Mouse (Mus musculus) hindbrain, embryonic 11.5 days (tissue): ENCODE measurements around the gene Khsrp. TPM values are rescaled to one million over a fixed set of nuclear protein-coding genes. Genes with fewer than 3 reads are reported as not detected.
"Not testable (repeated sequence)": the region's sequence is repeated elsewhere in the genome, so short reads cannot be mapped to it uniquely, and the experiment has no call there.

Source experiments
- ATAC-seq: fragments of 200-750 bp; cut with Nextera tagmentation; 2 replicates; pipeline ENCODE4 v1.8.0; 2017; ENCODE audit warnings: mild to moderate bottlenecking, moderate TSS enrichment, moderate library complexity; ENCODE audit not compliant: low FRiP score
- DNase-seq: peaks from one replicate; pipeline ENCODE4 v3.0.0-alpha.2; 2015; ENCODE audit warnings: low spot score
- H3K27ac ChIP-seq: fragments of 300-500 bp; sonication (generic); 2 replicates; pipeline ENCODE4 v1.5.1; 2014; ENCODE audit warnings: mild to moderate bottlenecking, low read depth, low read length
- H3K27me3 ChIP-seq: fragments of 300-500 bp; sonication (generic); 2 replicates; pipeline ENCODE4 v1.6.1; 2014; ENCODE audit warnings: mild to moderate bottlenecking, low read length, moderate library complexity, mixed read lengths; ENCODE audit not compliant: control insufficient read depth, insufficient read depth
- H3K36me3 ChIP-seq: fragments of 300-500 bp; sonication (generic); 2 replicates; pipeline ENCODE4 v1.6.1; 2014; ENCODE audit warnings: mild to moderate bottlenecking, low read length, moderate library complexity, mixed read lengths; ENCODE audit not compliant: control insufficient read depth, insufficient read depth
- H3K4me1 ChIP-seq: fragments of 300-500 bp; sonication (generic); replicated peaks from 2 replicates; pipeline ENCODE4 v1.6.1; 2014; ENCODE audit warnings: low read length, mixed read lengths; ENCODE audit not compliant: control insufficient read depth, insufficient read depth
- H3K4me2 ChIP-seq: fragments of 300-500 bp; sonication (generic); replicated peaks from 2 replicates; pipeline ENCODE4 v1.6.1; 2014; ENCODE audit warnings: mild to moderate bottlenecking, low read depth, low read length
- H3K4me3 ChIP-seq: fragments of 300-500 bp; sonication (generic); 2 replicates; pipeline ENCODE4 v1.5.1; 2014; ENCODE audit warnings: low read depth, low read length
- H3K9ac ChIP-seq: fragments of 300-500 bp; sonication (generic); 2 replicates; pipeline ENCODE4 v1.6.1; 2014; ENCODE audit warnings: low read depth, low read length
- H3K9me3 ChIP-seq: fragments of 300-500 bp; sonication (generic); 2 replicates; pipeline ENCODE4 v1.6.1; 2016; ENCODE audit warnings: low read length; ENCODE audit not compliant: control insufficient read depth
- WGBS: fragments of 180-500 bp; shearing (Covaris S2); extraction: QIAGEN DNeasy Blood & Tissue Kit; methylation state at CpG from one replicate; pipeline ENCODE4 v1.1.7; 2014; 5-methylcytosine and 5-hydroxymethylcytosine counted together
- polyA plus RNA-seq: library from polyadenylated mRNA; unstranded; fragments of >200 nt; fragmentation: Nextera tagmentation; extraction: Ambion mirVana; gene quantifications from 2 replicates; pipeline ENCODE4 v1.2.1, GENCODE M21; 2014

Khsrp gene
- polyA plus RNA-seq, 1 experiment from 2014 or later: 42.7 TPM

- H3K36me3 ChIP-seq: no peaks in the 10 kb centered on the region
- 2% methylated on average over 39 of the region's 39 CpGs for WGBS
- no peaks in the 10 kb centered on the region for H3K9me3 ChIP-seq
- H3K4me3 ChIP-seq: peak overlapping the region; percentile 24
- H3K27me3 ChIP-seq: peaks cover 31% of the 10 kb centered on the region
- H3K4me1 ChIP-seq: peaks cover 5% of the 10 kb centered on the region
- H3K4me2 ChIP-seq: peak overlapping the region; percentile 27
- no peak for ATAC-seq
- peak; percentile 14 for DNase-seq
- no peak overlapping the region for H3K9ac ChIP-seq
- no peak overlapping the region for H3K27ac ChIP-seq
Observed at GRCm38 (mm10) chr17:57062011-57062521, 30.7 kb upstream of the Khsrp start.

GRCm38 (mm10) chr17:57061069-57061468 is 29.7 kb upstream of the Khsrp start:
- 48% methylated on average over 10 of the region's 10 CpGs for whole genome bisulfite sequencing
- Histone ChIP-seq H3K4me3 (no peak overlapping the region; the same call in 1 of the 2 replicates), H3K9ac (no peak overlapping the region), H3K36me3 (no peaks in the 10 kb centered on the region), H3K27ac (no peak overlapping the region), H3K27me3 (peaks cover 31% of the 10 kb centered on the region), H3K9me3 (no peaks in the 10 kb centered on the region), H3K4me1 (peaks cover 5% of the 10 kb centered on the region), H3K4me2 (peak overlapping the region; percentile 85)
- ATAC-seq (no peak), DNase-seq (no peak)

GRCm38 (mm10) chr17:57060231-57060801 is 29.0 kb upstream of the Khsrp start:
- WGBS: under 1% methylated on average over 44 of the region's 44 CpGs
- ATAC-seq: peak; percentile 92
- Histone ChIP-seq H3K4me3 (peak overlapping the region; percentile 75), H3K4me2 (peak overlapping the region; percentile 85), H3K27me3 (peaks cover 31% of the 10 kb centered on the region), H3K9me3 (no peaks in the 10 kb centered on the region), H3K36me3 (no peaks in the 10 kb centered on the region), H3K4me1 (peaks cover 5% of the 10 kb centered on the region), H3K27ac (peak overlapping the region; percentile 70), H3K9ac (no peak overlapping the region; the same call in 1 of the 2 replicates)
- DNase-seq: peak; percentile 96

- peak; percentile 77 for ATAC-seq
- peak within 1 kb of the TSS; percentile 75 for H3K4me3 ChIP-seq
- H3K9me3 ChIP-seq: no peaks in the 10 kb centered on the region
- peak within 1 kb of the TSS; percentile 52 for H3K9ac ChIP-seq
- peak within 1 kb of the TSS; percentile 70 for H3K27ac ChIP-seq
- no peaks in the 10 kb centered on the region for H3K36me3 ChIP-seq
- DNase-seq: peak; percentile 84
- 2% methylated on average over 19 of the region's 45 CpGs for WGBS
- peaks cover 31% of the 10 kb centered on the region for H3K27me3 ChIP-seq
- peaks cover 5% of the 10 kb centered on the region for H3K4me1 ChIP-seq
- H3K4me2 ChIP-seq: peak within 1 kb of the TSS; percentile 85
Observed at GRCm38 (mm10) chr17:57059486-57059977, 28.2 kb upstream of the Khsrp start, which contains the start of gene Slc25a23. TSS of gene Slc25a23 (minus strand) at chr17:57059863.

- under 1% methylated on average over 16 of the region's 22 CpGs for WGBS
- H3K4me2 ChIP-seq: peak within 1 kb of the TSS; percentile 85
- H3K36me3 ChIP-seq: no peaks in the 10 kb centered on the region
- DNase-seq: no peak
- peaks cover 5% of the 10 kb centered on the region for H3K4me1 ChIP-seq
- H3K9me3 ChIP-seq: no peaks in the 10 kb centered on the region
- H3K9ac ChIP-seq: peak within 1 kb of the TSS; percentile 52
- peak within 1 kb of the TSS; percentile 70 for H3K27ac ChIP-seq
- H3K27me3 ChIP-seq: peaks cover 27% of the 10 kb centered on the region
- H3K4me3 ChIP-seq: peak within 1 kb of the TSS; percentile 75
- peak; percentile 15 for ATAC-seq
Observed at GRCm38 (mm10) chr17:57058891-57059485, 27.7 kb upstream of the Khsrp start, which contains the start of gene Crb3. TSS of gene Crb3 (plus strand) at chr17:57059105.

- Histone ChIP-seq H3K9me3 (no peaks in the 10 kb centered on the region), H3K9ac (no peak overlapping the region), H3K4me3 (no peak overlapping the region), H3K4me2 (no peak overlapping the region), H3K36me3 (no peaks in the 10 kb centered on the region), H3K27ac (no peak overlapping the region), H3K4me1 (no peaks in the 10 kb centered on the region; the same call in 1 of the 2 replicates), H3K27me3 (peaks cover 4% of the 10 kb centered on the region; the same call in 1 of the 2 replicates)
- no peak for DNase-seq
- no peak for ATAC-seq
- 75% methylated on average over 3 of the region's 3 CpGs for WGBS
Observed at GRCm38 (mm10) chr17:57056246-57056645, 24.9 kb upstream of the Khsrp start.

GRCm38 (mm10) chr17:57051679-57052078 is 20.4 kb upstream of the Khsrp start:
- not testable (repeated sequence) for H3K9me3 ChIP-seq, H3K4me2 ChIP-seq, H3K9ac ChIP-seq, H3K4me3 ChIP-seq, H3K36me3 ChIP-seq, H3K27me3 ChIP-seq, H3K27ac ChIP-seq, DNase-seq, ATAC-seq, H3K4me1 ChIP-seq
- 74% methylated on average over 4 of the region's 4 CpGs for WGBS

- H3K9me3 ChIP-seq: no peaks in the 10 kb centered on the region
- 95% methylated on average over 3 of the region's 3 CpGs for WGBS
- H3K4me3 ChIP-seq: no peak overlapping the region
- H3K27me3 ChIP-seq: no peaks in the 10 kb centered on the region
- no peak overlapping the region for H3K27ac ChIP-seq
- H3K36me3 ChIP-seq: no peaks in the 10 kb centered on the region
- no peak for DNase-seq
- H3K9ac ChIP-seq: no peak overlapping the region
- ATAC-seq: no peak
- no peaks in the 10 kb centered on the region for H3K4me1 ChIP-seq
- no peak overlapping the region for H3K4me2 ChIP-seq
Observed at GRCm38 (mm10) chr17:57048816-57049215, 17.5 kb upstream of the Khsrp start.
